Mouse (Mus musculus) liver, adult (tissue): ENCODE measurements around the gene Arhgef19.

Source experiments
- GATA4 ChIP-seq: IDR thresholded peaks from 2 replicates; pipeline ENCODE4 v1.6.1; 2014; ENCODE audit warnings: mild to moderate bottlenecking, low read length; ENCODE audit not compliant: insufficient replicate concordance

Gene Arhgef19

DNA sequence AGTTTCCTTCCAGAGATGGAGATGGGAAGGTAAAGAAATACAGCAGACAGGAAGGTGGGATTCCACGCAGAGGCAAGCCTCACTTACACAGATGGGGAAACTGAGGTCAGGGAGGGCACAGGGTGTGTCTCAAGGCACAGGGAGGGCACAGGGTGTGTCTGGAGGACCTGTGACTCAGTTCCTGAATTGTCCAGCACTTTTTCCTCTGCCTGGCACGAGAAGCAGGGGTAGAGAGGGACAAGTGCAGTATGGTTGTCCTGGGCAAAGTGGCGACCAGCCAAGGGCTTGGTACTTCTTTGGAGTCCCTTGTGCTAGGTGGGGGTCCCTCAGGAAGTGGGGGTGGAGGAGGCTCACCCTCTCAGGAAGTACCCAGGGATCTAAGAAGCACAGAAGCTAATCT is 42.8 kb downstream of the Arhgef19 start:
- TF ChIP-seq GATA4: no peak

DNA sequence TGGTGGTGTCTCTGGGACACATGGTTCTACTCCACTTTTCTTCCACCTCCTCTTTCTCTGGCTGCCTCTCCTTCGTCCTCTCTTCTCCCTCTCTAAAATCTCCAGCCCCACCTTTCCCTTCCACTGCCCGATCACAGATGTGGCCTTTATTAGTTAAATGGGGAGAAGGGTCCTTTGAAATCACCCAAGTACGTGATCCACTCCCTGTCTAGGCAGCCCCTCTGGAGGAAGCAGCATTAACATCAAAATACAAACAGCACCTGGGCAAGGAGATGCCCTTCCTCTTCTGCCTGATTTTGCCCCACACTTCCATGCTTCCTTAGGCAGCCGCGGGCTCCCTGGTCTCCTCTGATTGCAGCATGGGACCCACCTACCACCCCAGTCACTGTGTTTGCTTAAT is 43.3 kb downstream of the Arhgef19 start:
- no peak for TF ChIP-seq GATA4

DNA sequence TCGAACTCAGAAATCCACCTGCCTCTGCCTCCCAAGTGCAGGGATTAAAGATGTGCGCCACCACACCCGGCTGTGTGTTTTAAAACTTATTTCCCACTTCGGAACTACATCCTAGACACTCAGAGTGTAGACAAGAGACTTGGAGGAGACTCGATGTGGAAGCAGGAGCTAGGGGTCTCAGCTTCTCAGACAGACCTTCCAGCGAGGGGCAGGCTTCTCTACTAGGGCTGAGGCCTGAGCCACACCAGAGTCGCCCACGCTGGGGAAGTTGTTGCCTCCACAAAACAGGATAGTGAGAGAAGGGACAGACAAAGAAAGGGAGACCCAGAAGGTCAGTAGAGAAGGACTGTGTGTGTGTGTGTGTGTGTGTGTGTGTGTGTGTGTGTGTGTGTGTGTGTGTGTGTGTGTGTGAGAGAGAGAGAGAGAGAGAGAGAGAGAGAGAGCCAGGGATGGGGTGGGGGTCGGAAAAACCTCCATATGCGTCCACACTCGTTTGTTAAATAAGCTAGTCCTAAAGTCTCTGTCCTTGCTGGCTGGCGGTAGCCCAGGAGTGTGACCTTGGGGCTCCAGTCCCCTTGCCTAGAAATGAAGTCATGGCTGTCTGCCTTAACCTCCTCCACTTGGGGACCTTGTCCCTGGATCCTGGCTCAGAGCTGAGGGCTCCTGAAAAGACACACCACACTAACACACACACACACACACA is 44.0 kb downstream of the Arhgef19 start:
- TF ChIP-seq GATA4: no peak

DNA sequence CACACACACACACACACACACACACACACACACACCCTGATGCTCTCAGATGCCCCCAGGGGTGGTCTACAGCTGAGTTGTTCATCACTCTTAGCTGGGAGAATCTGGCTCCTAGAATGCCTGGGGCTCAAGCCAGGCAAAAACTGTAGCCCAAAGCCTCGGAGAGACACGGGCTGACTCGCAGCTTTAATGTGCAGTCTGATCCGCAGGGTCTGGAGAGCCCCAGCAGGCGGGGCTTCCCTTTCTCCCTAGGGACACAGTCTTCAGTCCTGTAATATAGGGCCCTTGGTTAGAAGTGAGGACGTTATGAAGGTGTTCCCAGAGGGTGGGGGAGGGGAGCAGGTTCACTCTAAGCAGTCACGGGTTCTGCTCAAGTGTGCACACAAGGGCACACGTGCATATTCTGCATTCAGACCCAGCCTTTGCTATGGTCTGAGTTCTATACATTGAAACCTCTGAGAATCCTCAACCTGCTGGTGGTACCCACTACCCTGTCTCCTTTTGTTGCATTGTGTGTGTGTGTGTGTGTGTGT is 44.6 kb downstream of the Arhgef19 start:
- no peak for TF ChIP-seq GATA4

DNA sequence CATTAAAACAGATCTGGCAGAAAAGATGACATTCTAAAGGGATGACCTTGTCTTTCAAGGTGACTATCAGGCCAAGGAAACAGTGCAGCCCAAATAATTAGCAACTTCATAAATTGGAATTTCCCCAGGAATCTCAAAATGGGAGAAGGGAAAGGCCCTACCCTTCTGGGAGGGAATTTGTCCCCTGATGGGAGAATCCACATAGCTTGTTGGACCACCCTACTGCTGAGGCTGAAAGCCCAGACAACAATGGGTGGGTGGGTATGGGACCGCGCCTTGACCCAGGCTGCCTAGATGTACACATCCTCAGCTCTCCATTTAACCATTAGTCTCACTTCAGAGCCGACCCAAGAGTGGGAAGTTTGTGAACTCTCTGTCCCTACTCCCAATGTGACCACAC is 45.2 kb downstream of the Arhgef19 start:
- TF ChIP-seq GATA4: no peak

DNA sequence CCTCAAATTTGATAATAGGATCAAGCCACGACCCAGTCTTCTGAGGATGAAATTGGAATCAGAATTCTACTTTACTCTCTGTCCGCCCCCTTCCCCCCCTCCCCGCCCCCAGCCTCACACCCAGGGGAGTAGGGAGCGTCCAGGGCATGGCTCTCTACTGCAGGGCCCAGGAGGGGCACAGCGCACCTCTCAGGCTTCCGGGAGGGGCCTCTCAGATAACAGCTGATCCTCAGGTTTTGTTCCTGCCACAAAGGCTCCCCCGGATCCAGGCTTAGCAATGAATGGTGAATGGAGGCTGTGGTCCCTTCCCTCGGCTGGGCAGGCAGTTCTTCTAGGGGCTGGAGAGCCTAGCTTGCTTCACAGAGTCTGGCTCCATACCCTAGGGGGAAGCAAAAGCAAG is 45.8 kb downstream of the Arhgef19 start:
- TF ChIP-seq GATA4: no peak

DNA sequence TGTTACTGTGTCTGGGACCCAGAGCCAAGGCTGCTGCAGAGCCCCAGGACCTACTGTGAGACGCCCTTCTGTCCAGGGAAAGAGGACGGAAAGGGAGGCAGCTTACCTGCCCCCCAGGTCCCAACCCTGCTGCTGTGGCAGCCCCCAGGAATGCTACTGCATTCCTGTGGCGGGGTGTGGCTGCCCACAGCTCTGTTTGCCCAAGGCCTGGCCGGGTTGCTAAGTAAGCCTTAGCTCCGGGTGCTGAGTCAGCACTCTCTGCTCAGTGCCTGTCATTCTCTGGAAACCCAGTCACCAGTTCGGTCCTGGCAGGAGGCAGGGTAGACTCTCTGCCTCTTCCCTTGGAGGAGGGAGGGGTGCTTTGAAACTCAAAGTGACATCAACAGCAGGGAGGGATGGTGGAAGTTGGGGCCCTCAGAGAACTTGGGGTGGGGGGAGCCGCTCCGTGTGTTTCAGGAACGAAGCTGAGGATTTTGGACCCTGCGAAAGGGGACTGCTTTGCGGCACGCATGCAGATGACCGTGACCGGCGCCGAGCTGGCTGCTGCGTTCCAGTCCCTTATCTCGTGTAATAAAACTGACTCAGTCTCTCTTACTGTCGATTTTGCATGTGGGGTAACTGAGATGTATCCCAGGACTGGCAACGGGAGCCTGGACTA is 47.7 kb downstream of the Arhgef19 start:
- no peak for TF ChIP-seq GATA4

DNA sequence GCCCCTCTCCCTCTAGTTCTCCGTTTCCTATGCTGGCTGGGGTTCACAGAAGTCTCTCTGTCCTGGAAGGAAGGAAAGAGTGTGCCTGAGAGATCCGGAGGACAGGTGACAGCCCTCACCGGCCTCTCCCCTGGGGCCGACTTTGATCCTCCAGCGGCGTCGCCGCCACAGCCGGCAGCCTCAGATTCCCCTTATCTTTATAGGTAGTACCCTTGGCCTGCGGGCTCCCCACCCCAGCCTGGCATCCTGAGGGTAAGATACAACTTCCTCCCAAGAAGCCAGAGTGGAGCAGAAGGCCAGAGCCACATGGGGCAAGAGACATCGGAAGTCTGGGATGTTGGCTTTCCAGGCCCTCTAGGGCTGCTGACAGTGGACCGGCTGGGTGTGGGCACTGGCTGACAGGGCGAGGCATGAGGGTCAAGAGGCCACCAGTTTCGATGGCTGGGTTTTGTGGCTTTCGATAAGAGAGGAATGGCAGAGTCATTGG is 48.3 kb downstream of the Arhgef19 start:
- no peak for TF ChIP-seq GATA4

DNA sequence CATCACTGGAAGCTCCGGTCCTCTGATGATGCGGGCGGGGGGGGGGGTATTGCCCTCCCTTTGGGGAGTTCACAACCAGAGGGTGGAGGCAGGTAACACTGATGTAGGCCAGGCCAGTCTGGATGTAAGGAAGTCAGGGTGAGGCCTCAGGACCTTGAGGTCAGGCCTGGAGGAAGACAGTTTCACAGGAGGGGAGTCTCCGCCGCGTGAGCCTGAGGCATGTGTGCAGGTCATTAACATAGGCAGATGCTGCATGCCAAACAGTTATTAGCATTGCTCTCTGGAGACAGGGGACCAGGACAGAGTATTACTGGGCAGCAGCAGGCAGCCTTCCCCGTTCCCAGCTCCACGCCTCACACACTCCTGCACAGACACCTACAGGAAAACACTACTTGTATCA is 48.9 kb downstream of the Arhgef19 start:
- TF ChIP-seq GATA4: no peak

DNA sequence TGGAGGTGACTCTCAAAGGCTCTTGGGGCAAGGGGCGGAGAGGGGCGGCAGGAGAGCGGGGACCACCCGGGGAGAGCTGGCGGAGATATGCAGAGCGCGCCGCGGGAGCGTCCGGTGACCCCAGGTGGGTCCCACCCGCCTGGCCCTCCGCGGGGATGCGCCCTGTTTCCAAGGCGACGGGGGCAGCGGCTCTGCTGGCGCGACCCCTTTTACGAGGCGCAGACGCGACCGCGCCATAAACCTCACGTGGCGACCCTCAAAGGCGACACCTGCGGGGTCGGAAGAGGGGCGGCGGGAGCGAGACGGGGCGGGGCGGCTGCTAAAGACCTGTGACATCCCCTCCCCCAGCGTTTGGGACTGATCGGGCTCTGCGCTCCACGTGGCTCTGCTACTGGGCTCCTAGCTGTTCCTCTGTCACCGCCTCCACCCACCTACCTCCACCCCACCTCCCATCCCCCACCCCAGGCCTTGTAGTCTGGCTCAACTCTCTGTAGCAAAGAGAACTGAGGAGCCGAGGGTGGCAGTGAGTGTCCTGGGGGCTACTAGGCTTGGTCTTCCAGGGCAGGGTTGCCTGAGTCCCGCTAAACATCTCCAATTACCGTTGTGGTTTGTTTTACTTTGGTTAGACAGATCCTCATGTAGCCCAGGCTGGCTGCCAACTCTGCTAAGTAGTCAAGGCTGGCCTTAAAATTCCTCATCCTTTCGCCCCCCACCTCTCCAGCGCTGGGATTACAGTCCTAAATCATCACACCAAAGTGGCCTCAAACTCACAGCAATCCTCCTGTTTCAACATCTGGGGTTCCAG is 52.5 kb downstream of the Arhgef19 start:
- no peak for TF ChIP-seq GATA4

DNA sequence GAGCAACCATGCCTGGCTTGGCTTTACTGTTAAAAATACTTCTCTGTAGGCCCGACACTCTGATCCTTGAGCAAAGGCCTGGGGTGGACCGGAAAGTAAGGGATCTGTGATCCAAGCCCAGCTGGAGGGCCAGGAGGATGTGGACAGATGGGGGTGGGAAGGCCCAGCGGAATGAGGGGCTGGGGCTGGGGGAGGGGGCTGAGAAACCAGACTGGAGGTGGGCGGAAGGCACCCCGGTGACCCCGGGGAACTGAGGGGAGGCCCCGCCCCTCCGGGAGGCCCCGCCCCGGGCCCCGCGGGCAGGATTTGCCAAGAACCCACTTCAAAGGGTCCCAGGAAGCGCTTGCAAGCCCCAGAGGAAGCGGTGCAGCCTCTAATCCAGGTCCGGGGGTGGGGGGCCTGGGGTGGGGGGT is 56.5 kb downstream of the Arhgef19 start:
- no peak for TF ChIP-seq GATA4

DNA sequence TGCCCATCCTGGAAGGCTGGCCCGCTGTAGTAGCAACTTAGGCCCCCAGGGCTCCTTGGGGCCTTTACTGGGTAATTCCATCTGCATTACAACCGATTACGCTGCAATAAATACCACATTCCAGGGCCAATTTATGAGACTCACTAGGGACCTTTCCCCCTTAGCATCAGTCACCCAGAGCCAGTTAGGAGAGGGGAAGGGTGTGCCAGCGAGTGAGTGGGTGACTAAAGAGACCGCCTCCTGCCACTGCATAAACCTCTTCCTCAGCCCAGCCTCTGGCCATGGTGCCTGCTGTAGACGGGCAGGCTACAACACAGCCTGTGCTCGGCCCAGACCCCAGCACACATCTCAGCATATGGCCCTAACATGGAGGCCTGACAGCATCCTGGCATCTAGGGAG is 58.6 kb downstream of the Arhgef19 start:
- no peak for TF ChIP-seq GATA4

DNA sequence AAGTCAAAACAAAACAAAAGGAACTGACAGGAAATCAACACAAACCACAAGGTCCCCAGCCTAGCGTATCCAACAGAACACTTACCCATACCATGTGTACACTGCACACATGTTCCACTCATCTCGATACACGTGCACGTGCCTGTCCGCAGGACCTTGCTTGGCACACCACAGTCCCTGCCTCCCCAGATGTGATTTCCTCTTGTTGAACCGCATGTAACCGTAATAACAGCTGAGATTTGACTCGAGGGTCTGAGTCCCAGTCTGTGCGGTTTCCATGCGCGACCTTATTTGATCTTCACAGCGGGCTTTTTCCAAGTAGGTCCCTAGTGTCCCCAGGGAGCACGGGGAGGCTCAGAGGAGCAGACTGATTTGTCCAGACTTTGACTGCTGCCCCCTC is 60.1 kb downstream of the Arhgef19 start:
- TF ChIP-seq GATA4: no peak

DNA sequence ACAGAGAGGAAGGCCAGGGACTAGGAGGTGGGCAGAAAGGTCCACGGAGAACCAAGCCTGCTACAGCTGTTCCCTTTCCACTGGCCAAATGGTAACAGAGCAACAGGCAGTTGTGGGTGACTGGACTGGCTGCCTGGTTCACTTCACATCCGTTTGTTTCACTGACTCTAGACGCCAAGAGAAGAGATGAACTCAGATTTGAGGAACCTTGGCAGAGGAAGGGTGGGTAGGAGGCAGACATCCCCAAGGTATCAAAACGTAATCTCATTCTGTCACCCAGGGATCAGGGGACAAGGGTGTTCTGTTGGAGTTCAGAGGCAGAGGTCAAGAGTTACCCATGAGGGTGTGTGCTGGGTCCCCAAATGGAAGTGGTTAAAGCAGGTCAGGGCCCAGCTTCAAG is 60.9 kb downstream of the Arhgef19 start:
- TF ChIP-seq GATA4: no peak

DNA sequence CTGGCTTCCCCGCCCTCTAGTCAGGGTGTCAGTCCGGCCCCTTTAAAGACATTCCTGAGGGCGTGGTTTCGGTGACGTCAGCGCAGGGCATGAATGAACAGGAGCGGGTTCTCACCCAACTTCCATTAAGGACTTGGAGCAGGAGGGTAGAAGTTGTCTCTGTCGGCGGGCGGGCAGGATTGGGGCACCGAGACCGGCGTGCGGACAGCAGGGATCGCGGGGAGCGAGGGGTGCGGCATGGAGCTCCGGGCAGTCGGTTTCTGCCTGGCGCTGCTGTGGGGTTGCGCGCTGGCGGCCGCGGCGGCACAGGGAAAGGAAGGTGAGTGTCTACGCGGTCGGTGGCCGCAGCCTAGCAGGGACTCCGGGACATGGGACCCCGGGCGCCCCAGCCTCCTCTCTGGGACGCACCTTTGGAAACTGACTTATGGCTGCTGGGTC is 61.8 kb downstream of the Arhgef19 start, which contains the start of gene Epha2:
TSS of gene Epha2 (plus strand) at position 125 of the 438 bp plus-strand sequence.
- no peak for TF ChIP-seq GATA4

DNA sequence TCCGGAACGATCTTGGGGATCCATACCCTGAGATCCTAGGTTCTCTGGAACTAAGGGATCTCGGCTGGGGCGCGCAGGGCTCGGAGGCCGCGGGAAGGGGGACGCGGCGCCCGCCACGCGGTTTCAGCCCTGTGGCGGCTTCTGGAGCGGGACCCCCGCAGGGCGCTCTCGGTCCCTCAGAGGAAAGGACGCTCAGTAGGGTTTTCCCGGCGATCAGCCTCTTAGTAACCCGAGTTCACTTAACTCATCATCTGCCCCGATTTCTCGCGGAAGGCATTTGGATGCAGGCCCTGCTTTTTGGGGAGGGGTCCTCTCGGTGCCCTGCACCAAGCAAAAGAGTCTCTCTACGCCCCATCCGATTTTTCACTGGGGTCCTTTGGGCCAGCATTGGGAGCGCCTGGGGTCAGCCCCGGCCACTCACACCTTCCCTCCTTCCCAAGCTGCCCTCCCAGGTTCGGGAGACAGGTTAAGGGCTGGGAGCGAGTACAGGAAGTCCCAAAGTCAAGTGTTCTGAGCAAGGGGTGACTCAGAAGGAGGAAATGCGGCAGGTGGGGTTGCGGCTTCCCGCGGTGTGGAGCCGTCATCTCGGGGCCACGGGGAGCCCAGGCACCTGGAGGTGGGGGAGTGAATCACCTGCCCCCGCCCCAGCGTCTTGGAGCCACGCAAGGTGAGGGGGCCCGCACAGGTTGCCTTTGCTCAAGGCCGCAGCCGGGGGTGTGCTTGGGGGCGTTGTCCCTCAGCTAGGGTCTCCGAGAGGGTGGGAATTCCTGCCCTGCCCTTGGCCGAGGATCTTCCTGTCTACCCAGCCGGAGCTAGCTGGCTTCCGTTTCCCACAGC is 62.5 kb downstream of the Arhgef19 start:
- no peak for TF ChIP-seq GATA4
